In genomic region chr17:57275997-57276351, GRCm38 (mm10) we compare ENCODE assay signal across 8 mouse cellular contexts. TPM values are rescaled to one million over a fixed set of nuclear protein-coding genes. Genes with fewer than 3 reads are reported as not detected.
DNase-seq lines count a peak whose midpoint lies in the region; ATAC-seq and TF ChIP-seq lines count a peak whose summit lies in the region.

No protein-coding gene starts in this region.

- TF ChIP-seq CTCF in C2C12 (IDR thresholded peaks at IDR 0.05; ENCODE audit: control insufficient read depth, insufficient read depth, insufficient read length) = no peak
- TF ChIP-seq CTCF in embryonic fibroblast, embryonic 13.5 days (IDR thresholded peaks at IDR 0.05; ENCODE audit: borderline replicate concordance, insufficient read depth, low read length) = no peak
- TF ChIP-seq CTCF in intestine, postnatal 0 days (IDR thresholded peaks at IDR 0.05; ENCODE audit: low read depth) = no peak

- no peaks in the 10 kb centered on the region for H3K79me3 ChIP-seq in C2C12 (ENCODE audit: low read depth)

- H3K79me2 ChIP-seq in C2C12 (ENCODE audit: control insufficient read depth, insufficient read depth) = no peaks in the 10 kb centered on the region

- no peaks in the 10 kb centered on the region for H3K9me3 ChIP-seq in intestine, postnatal 0 days (ENCODE audit: control insufficient read depth)

- H3ac ChIP-seq in C2C12 (ENCODE audit: control insufficient read depth, insufficient read length, low read depth) = peak overlapping the region; percentile 22

- H3K9ac ChIP-seq in intestine, postnatal 0 days (ENCODE audit: low read depth, low read length) = peak overlapping the region; percentile 31; the same call in 1 of the 2 replicates

- 1% methylated on average over 13 of the region's 13 CpGs for WGBS in intestine, postnatal 0 days

- peak; percentile 28 to 40 for DNase-seq in cerebellum, postnatal 10 days
- DNase-seq in cerebellum, postnatal 4 days (ENCODE audit: low spot score in 2 of 2) = no peak
- DNase-seq in neural tube, embryonic 10.5 days (ENCODE audit: extremely low spot score, low spot score) = peak; percentile 43
- DNase-seq in right cerebral cortex, postnatal 10 days (ENCODE audit: low spot score in 2 of 2) = no peak
- no peak for DNase-seq in testis, postnatal 14 days (ENCODE audit: low spot score)

- H3K4me1 ChIP-seq in embryonic fibroblast, embryonic 13.5 days (ENCODE audit: control insufficient read depth, insufficient read depth, low read length) = no peaks in the 10 kb centered on the region; the same call in 1 of the 2 replicates
- H3K4me1 ChIP-seq in intestine, postnatal 0 days (replicated peaks; ENCODE audit: control insufficient read depth, insufficient read depth, low read length) = 0 out of 2 replicates have a peak, but pooled peaks cover 6% of the 10 kb centered on the region

- no peak for TF ChIP-seq POLR2A in embryonic fibroblast, embryonic 13.5 days (IDR thresholded peaks at IDR 0.05; ENCODE audit: low read depth, low read length)

- H3K36me3 ChIP-seq in C2C12 (ENCODE audit: control insufficient read depth, insufficient read depth) = no peaks in the 10 kb centered on the region
- H3K36me3 ChIP-seq in intestine, postnatal 0 days (ENCODE audit: control insufficient read depth, insufficient read depth) = no peaks in the 10 kb centered on the region

- peak overlapping the region; percentile 56 for H3K4me3 ChIP-seq in C2C12 (ENCODE audit: insufficient read depth, poor library complexity, severe bottlenecking)
- H3K4me3 ChIP-seq in embryonic fibroblast, embryonic 13.5 days (ENCODE audit: insufficient read depth, low read length) = peak overlapping the region; percentile 70
- H3K4me3 ChIP-seq in intestine, postnatal 0 days (ENCODE audit: low read depth, low read length) = peak overlapping the region; percentile 61

- H3K4me2 ChIP-seq in intestine, postnatal 0 days (replicated peaks; ENCODE audit: low read depth) = peak overlapping the region; percentile 90

- H3K27ac ChIP-seq in embryonic fibroblast, embryonic 13.5 days (ENCODE audit: insufficient read depth, low read length) = 0 out of 2 replicates have a peak overlapping the region, but pooled peaks have one; percentile 18
- 0 out of 2 replicates have a peak overlapping the region, but pooled peaks have one; percentile 22 for H3K27ac ChIP-seq in intestine, postnatal 0 days (ENCODE audit: low read depth, low read length)

- peak; percentile 39; the same call in 1 of the 2 replicates for ATAC-seq in intestine, postnatal 0 days

- peaks cover 24% of the 10 kb centered on the region for H3K27me3 ChIP-seq in C2C12 (ENCODE audit: control insufficient read depth, insufficient read depth, insufficient read length)
- no peaks in the 10 kb centered on the region for H3K27me3 ChIP-seq in intestine, postnatal 0 days (replicated peaks; ENCODE audit: control insufficient read depth, insufficient read depth, low read length)

TF ChIP-seq in C2C12, 6 proteins besides CTCF, POLR2A, EP300 and RAD21:
- TF ChIP-seq FOSL1 (IDR thresholded peaks at IDR 0.05; ENCODE audit: insufficient read depth, low read length, poor library complexity, severe bottlenecking) = no peak
- no peak for TF ChIP-seq CEBPB (IDR thresholded peaks at IDR 0.05; ENCODE audit: low read depth)
- no peak for TF ChIP-seq MAX (IDR thresholded peaks at IDR 0.05)
- no peak for TF ChIP-seq MYOD1 (IDR thresholded peaks at IDR 0.05; ENCODE audit: control insufficient read depth, insufficient read length, low read depth)
- TF ChIP-seq USF1 (IDR thresholded peaks at IDR 0.05; ENCODE audit: low read depth) = no peak
- no peak for TF ChIP-seq MYOG (IDR thresholded peaks at IDR 0.05; ENCODE audit: control insufficient read depth, extremely low read depth, insufficient read length)

RNA-seq across cellular contexts. Expression of gene Vav1, which starts 2.9 kb away (rescaled TPM):
- not detected for polyA plus RNA-seq in C2C12 (2012; fragmentation: generic; extraction: Trizol)
- 0.79 TPM in 1 of 2 replicates, not detected in the other for polyA plus RNA-seq in embryonic fibroblast, embryonic 13.5 days (2011; ENCODE audit: insufficient read length, low read depth, missing spikeins)
- polyA plus RNA-seq in intestine, postnatal 0 days (2015; fragmentation: Nextera tagmentation; extraction: Ambion mirVana) = 1.1 and 1.5 TPM in 2 replicates

RNA-seq across cellular contexts. Expression of gene Trip10, which starts 26.7 kb away (rescaled TPM):
- 45.7 TPM for polyA plus RNA-seq in C2C12 (2012; fragmentation: generic; extraction: Trizol)
- polyA plus RNA-seq in embryonic fibroblast, embryonic 13.5 days (2011; ENCODE audit: insufficient read length, low read depth, missing spikeins) = 58.8 and 61.3 TPM in 2 replicates
- polyA plus RNA-seq in intestine, postnatal 0 days (2015; fragmentation: Nextera tagmentation; extraction: Ambion mirVana) = 26.3 and 31.6 TPM in 2 replicates

RNA-seq across cellular contexts. Expression of gene Gpr108, which starts 27.7 kb away (rescaled TPM):
- polyA plus RNA-seq in C2C12 (2012; fragmentation: generic; extraction: Trizol) = 24.7 TPM
- polyA plus RNA-seq in embryonic fibroblast, embryonic 13.5 days (2011; ENCODE audit: insufficient read length, low read depth, missing spikeins) = 33.5 and 33.9 TPM in 2 replicates
- 14.7 and 16.2 TPM in 2 replicates for polyA plus RNA-seq in intestine, postnatal 0 days (2015; fragmentation: Nextera tagmentation; extraction: Ambion mirVana)

RNA-seq across cellular contexts. Expression of gene C3, which starts 48.0 kb away (rescaled TPM):
- 0.01 TPM for polyA plus RNA-seq in C2C12 (2012; fragmentation: generic; extraction: Trizol)
- 3.9 TPM in 2 replicates for polyA plus RNA-seq in embryonic fibroblast, embryonic 13.5 days (2011; ENCODE audit: insufficient read length, low read depth, missing spikeins)
- polyA plus RNA-seq in intestine, postnatal 0 days (2015; fragmentation: Nextera tagmentation; extraction: Ambion mirVana) = 19.5 TPM in 2 replicates

Comparison
In these comparisons a context has a peak if more than half of its experiments do, and no peak if none do; other contexts are left out.
1. DNase-seq: peak in cerebellum, postnatal 10 days (2 of 2) and neural tube, embryonic 10.5 days (single experiment); none in cerebellum, postnatal 4 days (0 of 2), right cerebral cortex, postnatal 10 days (0 of 2) and testis, postnatal 14 days (single experiment).
2. Peak in every context shown above with its lines, with median percentiles within 50 percentile points of each other: H3K4me3 ChIP-seq.